Mouse (Mus musculus) kidney, embryonic 14.5 days (tissue): ENCODE results near the gene Ttc28. TPM values are rescaled to one million over a fixed set of nuclear protein-coding genes. Genes with fewer than 3 reads are reported as not detected.

Source experiments
- ATAC-seq: fragments of 200-750 bp; cut with Nextera tagmentation; 2 replicates; pipeline ENCODE4 v1.8.0; 2017; ENCODE audit warnings: moderate number of reproducible peaks, mild to moderate bottlenecking, moderate TSS enrichment, moderate library complexity; ENCODE audit not compliant: low FRiP score, low TSS enrichment
- H3K27ac ChIP-seq: fragments of 300-500 bp; sonication (generic); 2 replicates; pipeline ENCODE4 v1.5.1; 2014; ENCODE audit warnings: low read depth, mild to moderate bottlenecking, low read length, moderate library complexity, mixed read lengths
- H3K27me3 ChIP-seq: fragments of 300-500 bp; sonication (generic); 2 replicates; pipeline ENCODE4 v1.6.1; 2014; ENCODE audit warnings: mild to moderate bottlenecking, low read length; ENCODE audit not compliant: control insufficient read depth, insufficient read depth
- H3K36me3 ChIP-seq: fragments of 300-500 bp; sonication (generic); 2 replicates; pipeline ENCODE4 v1.6.1; 2014; ENCODE audit warnings: low read length, mixed read lengths; ENCODE audit not compliant: control insufficient read depth, insufficient read depth
- H3K4me1 ChIP-seq: fragments of 300-500 bp; sonication (generic); 2 replicates; pipeline ENCODE4 v1.6.1; 2014; ENCODE audit warnings: low read length, mixed read lengths; ENCODE audit not compliant: control insufficient read depth, insufficient read depth
- H3K4me2 ChIP-seq: fragments of 300-500 bp; sonication (generic); replicated peaks from 2 replicates; pipeline ENCODE4 v1.6.1; 2014; ENCODE audit warnings: low read depth, mild to moderate bottlenecking, low read length
- H3K4me3 ChIP-seq: fragments of 300-500 bp; sonication (generic); 2 replicates; pipeline ENCODE4 v1.5.1; 2014; ENCODE audit warnings: mild to moderate bottlenecking, low read length
- H3K9ac ChIP-seq: fragments of 300-500 bp; sonication (generic); 2 replicates; pipeline ENCODE4 v1.6.1; 2014; ENCODE audit warnings: low read depth, mild to moderate bottlenecking, low read length, moderate library complexity
- H3K9me3 ChIP-seq: fragments of 300-500 bp; sonication (generic); 2 replicates; pipeline ENCODE4 v1.6.1; 2016; ENCODE audit warnings: low read length; ENCODE audit not compliant: control insufficient read depth
- WGBS: fragments of 180-500 bp; shearing (Covaris S2); extraction: QIAGEN DNeasy Blood & Tissue Kit; methylation state at CpG from one replicate; pipeline ENCODE4 v1.1.7; 2014; 5-methylcytosine and 5-hydroxymethylcytosine counted together
- polyA plus RNA-seq: library from polyadenylated mRNA; unstranded; fragments of >200 nt; fragmentation: Nextera tagmentation; extraction: Ambion mirVana; gene quantifications from 2 replicates; pipeline ENCODE4 v1.2.1, GENCODE M21; 2014

Ttc28 gene
- polyA plus RNA-seq, 1 experiment from 2014 or later: 24.7 TPM

DNA sequence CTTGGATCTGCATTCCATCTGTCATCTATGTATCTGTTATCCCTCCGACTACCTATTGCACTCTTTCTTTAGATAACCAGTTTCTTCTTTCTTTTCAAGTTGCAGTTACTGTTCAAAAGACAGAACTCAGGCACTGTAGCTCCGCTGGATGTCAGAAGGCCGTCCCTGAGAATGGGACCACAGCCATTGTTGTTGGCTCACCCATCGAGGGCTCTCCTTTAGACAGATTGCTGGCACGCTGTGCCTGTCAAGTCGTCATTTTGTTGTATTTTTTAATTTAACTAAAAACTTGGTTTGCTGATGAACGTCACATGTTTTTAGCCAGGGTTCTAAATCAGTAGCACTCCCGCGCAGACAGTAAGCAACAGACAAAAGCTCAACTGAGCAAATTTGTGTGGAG, 124.1 kb downstream of the Ttc28 start:
- no peak for ATAC-seq
- no peaks in the 10 kb centered on the region for H3K9me3 ChIP-seq
- peaks cover 13% of the 10 kb centered on the region; the same call in 1 of the 2 replicates for H3K4me1 ChIP-seq
- H3K4me2 ChIP-seq: no peak overlapping the region
- WGBS: 87% methylated on average over 9 of the region's 9 CpGs
- H3K27ac ChIP-seq: no peak overlapping the region
- H3K36me3 ChIP-seq: no peaks in the 10 kb centered on the region
- H3K4me3 ChIP-seq: no peak overlapping the region
- H3K9ac ChIP-seq: no peak overlapping the region
- no peaks in the 10 kb centered on the region for H3K27me3 ChIP-seq

DNA sequence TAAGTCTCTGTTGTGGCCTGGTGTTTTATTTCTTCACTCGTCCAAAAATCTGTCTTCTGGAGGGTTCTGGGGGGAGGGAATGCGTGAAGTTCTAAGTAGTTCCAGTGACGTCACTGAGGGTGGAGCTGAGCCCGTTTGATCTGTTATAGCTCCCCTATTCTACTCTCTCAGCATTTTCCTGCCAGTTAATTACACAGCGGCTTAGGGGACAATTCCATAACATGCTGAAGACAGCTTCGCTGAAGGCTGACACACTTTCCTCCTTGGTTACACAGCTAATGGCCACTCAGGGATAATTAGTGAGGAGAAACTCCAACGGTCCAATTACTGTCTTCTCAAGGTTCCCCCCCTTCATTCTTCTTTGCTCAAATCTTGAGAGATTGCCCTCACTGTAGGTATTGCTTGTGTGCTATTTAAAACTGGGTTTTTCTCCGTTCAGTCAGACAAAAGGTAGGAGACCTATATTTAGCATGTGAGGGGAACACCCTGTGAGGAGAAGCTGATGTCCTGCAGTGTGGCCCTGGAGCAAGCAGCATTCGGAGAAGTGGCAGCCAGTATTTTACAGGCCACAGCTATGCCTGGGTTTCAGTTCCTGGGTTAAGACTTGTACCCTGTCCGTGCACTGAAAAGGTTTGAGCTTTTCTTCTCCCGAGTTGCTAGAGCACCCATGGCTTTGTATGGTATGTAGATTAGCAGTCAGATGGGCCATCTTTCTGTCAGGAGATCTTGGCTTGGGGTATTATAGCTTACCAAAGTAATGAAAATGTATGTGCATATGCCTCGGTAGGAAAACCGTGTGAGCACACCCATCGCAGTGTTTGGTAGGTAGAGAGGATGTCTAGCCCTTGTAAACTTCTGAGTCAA, 126.9 kb downstream of the Ttc28 start:
- Histone ChIP-seq H3K4me2 (no peak overlapping the region), H3K36me3 (no peaks in the 10 kb centered on the region), H3K27ac (no peak overlapping the region), H3K27me3 (no peaks in the 10 kb centered on the region), H3K9me3 (0 out of 2 replicates have a peak, but pooled peaks cover 5% of the 10 kb centered on the region), H3K9ac (no peak overlapping the region), H3K4me1 (peaks cover 24% of the 10 kb centered on the region), H3K4me3 (no peak overlapping the region)
- no peak for ATAC-seq
- WGBS: 55% methylated on average over 14 of the region's 14 CpGs

DNA sequence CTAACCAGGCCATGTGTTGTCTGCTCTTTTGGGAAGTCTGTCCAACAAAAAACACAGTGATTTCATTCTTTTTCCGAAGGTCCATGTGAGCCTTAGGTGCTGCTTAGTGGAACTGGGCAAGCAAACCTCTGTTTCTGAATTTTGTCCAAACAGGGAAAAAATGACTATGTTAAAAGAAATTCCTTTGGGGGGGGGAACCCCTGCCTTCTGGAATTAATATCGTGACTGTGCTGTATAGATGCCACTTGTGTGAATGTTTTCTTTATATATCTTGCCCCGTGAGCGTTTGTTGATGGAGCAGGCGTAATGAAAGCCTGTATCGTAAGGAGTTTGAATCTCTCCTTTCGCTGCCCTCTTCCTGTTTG, 127.5 kb downstream of the Ttc28 start:
- H3K9me3 ChIP-seq: 0 out of 2 replicates have a peak, but pooled peaks cover 5% of the 10 kb centered on the region

DNA sequence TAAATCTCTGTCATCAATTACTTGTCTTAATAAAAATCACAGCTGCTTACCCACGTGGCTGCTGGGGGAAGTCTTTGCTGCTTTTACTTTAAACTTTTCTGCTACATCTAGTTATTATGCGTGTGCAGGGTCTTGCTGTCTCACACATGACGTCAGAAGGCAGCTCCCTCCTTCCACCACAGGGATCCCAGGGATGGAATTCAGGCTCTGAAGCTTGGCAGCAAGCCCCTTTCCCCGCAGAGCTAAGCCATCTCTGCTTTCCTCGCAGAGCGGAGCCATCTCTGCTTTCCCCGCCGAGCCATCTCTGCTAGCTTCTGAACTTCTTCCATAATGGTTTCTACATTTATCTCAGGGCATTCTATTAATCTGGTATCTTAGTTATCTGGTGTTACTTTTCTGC, 128.3 kb downstream of the Ttc28 start:
- Histone ChIP-seq H3K27me3 (no peaks in the 10 kb centered on the region), H3K27ac (no peak overlapping the region)
- 65% methylated on average over 8 of the region's 8 CpGs for WGBS

More for the DNA sequence above, 127.5 kb downstream of the Ttc28 start:
- H3K9ac ChIP-seq: no peak overlapping the region
- no peak overlapping the region for H3K4me3 ChIP-seq
- no peak overlapping the region for H3K4me2 ChIP-seq
- peaks cover 30% of the 10 kb centered on the region for H3K4me1 ChIP-seq
- ATAC-seq: no peak
- 45% methylated on average over 7 of the region's 7 CpGs for WGBS
- no peaks in the 10 kb centered on the region for H3K27me3 ChIP-seq
- H3K36me3 ChIP-seq: no peaks in the 10 kb centered on the region
- no peak overlapping the region for H3K27ac ChIP-seq

DNA sequence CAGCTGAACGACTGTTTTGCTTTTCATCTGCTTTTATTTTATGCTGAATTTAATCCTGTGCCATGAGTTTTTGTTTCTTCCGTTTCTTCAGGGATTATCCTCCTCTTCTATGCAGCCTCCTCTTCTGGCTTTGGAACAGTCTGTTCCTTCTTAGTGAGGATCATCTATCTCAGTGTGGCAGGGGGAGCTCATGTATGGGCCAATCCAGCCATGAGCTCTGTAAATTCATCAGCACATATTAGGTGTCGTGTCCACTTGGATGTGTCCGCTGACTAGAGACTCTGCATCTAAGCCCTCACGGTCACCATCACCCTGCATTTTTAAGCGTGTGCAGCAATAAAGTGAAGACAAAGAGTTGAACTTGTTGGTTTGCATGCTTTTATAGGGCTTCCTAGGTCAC, 128.8 kb downstream of the Ttc28 start:
- no peak for ATAC-seq
- no peak overlapping the region for H3K4me2 ChIP-seq
- no peak overlapping the region for H3K27ac ChIP-seq
- H3K9me3 ChIP-seq: 0 out of 2 replicates have a peak, but pooled peaks cover 5% of the 10 kb centered on the region
- H3K4me1 ChIP-seq: peaks cover 43% of the 10 kb centered on the region
- no peak overlapping the region for H3K9ac ChIP-seq
- no peaks in the 10 kb centered on the region for H3K27me3 ChIP-seq
- no peaks in the 10 kb centered on the region for H3K36me3 ChIP-seq
- WGBS: 78% methylated on average over 6 of the region's 6 CpGs
- H3K4me3 ChIP-seq: no peak overlapping the region

More for the DNA sequence above, 128.3 kb downstream of the Ttc28 start:
- Histone ChIP-seq H3K4me3 (no peak overlapping the region), H3K4me2 (no peak overlapping the region), H3K36me3 (no peaks in the 10 kb centered on the region), H3K9ac (no peak overlapping the region), H3K9me3 (0 out of 2 replicates have a peak, but pooled peaks cover 5% of the 10 kb centered on the region), H3K4me1 (peaks cover 38% of the 10 kb centered on the region)
- ATAC-seq: no peak

DNA sequence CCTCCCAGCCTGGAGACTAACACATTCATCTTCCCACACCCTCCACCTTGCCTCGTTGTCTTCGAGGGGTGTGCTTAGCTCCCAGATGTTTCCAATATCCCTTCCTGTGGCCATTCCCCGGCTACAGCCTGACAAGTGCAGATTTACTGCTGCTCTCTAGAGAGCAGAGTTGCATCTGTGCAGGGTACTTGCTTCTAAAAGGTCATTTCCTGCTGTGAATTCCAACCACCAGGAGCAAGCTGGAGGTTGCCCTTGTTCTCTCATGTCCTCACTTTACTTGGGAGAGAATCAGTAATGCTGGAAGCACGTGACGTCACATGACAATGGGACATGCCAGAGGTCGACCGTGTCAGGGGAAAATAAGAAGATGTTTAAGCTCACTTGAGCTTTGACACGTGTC, 131.7 kb downstream of the Ttc28 start:
- 3% methylated on average over 8 of the region's 8 CpGs for WGBS
- Histone ChIP-seq H3K27me3 (no peaks in the 10 kb centered on the region), H3K9me3 (0 out of 2 replicates have a peak, but pooled peaks cover 5% of the 10 kb centered on the region), H3K4me1 (peaks cover 54% of the 10 kb centered on the region), H3K9ac (no peak overlapping the region), H3K4me2 (0 out of 2 replicates have a peak overlapping the region, but pooled peaks have one; percentile 13), H3K36me3 (no peaks in the 10 kb centered on the region), H3K4me3 (no peak overlapping the region), H3K27ac (peak overlapping the region; percentile 63; the same call in 1 of the 2 replicates)
- ATAC-seq: peak; percentile 79

DNA sequence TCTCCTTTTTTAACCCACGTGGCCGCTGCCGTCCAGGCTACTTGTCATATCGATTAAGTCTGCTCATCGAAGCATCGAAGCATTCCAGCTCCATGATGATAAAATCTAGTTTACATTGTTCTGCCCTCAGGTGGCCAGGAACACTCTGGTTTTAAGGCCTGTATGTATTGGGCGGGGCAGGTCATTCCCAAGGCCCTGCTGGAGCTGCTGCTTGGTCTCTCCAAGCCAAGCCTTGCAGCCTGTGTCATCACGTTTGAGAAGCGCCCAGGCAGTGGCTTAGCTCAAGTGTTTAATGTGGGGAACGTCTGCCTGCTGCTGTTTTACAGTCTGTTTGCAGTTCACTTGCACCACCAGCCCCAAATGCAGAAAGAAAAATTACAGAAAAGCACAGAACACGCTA, 132.5 kb downstream of the Ttc28 start:
- 54% methylated on average over 11 of the region's 11 CpGs for WGBS

DNA sequence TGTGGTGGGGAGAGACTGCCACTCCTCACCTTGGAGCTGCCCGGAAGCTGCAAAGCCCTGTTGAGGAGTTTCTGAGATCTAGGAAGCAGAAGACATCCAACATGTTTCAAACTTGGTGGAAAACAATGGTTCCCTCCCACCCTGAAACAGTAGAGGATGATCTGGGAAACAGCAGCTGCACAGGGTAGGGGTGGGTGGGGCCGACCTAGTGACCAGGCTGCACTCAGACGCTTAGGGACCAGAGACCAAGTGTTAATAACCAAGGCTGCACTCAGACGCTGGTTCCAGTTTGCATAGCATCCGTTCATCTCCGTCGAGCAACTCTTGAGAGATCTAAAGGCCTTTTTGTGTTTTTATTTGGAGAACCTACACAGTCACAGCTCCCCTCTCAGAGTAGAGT, 133.0 kb downstream of the Ttc28 start:
- Histone ChIP-seq H3K9me3 (0 out of 2 replicates have a peak, but pooled peaks cover 5% of the 10 kb centered on the region), H3K27me3 (no peaks in the 10 kb centered on the region), H3K4me3 (no peak overlapping the region), H3K9ac (no peak overlapping the region), H3K27ac (no peak overlapping the region), H3K36me3 (no peaks in the 10 kb centered on the region), H3K4me1 (peaks cover 50% of the 10 kb centered on the region), H3K4me2 (no peak overlapping the region)
- ATAC-seq: no peak; the same call in 1 of the 2 replicates
- 24% methylated on average over 7 of the region's 7 CpGs for WGBS

More for the DNA sequence above, 132.5 kb downstream of the Ttc28 start:
- Histone ChIP-seq H3K27me3 (no peaks in the 10 kb centered on the region), H3K4me2 (no peak overlapping the region), H3K4me3 (no peak overlapping the region), H3K36me3 (no peaks in the 10 kb centered on the region), H3K27ac (no peak overlapping the region), H3K9me3 (0 out of 2 replicates have a peak, but pooled peaks cover 5% of the 10 kb centered on the region), H3K9ac (0 out of 2 replicates have a peak overlapping the region, but pooled peaks have one; percentile 4), H3K4me1 (peaks cover 50% of the 10 kb centered on the region)
- ATAC-seq: no peak

DNA sequence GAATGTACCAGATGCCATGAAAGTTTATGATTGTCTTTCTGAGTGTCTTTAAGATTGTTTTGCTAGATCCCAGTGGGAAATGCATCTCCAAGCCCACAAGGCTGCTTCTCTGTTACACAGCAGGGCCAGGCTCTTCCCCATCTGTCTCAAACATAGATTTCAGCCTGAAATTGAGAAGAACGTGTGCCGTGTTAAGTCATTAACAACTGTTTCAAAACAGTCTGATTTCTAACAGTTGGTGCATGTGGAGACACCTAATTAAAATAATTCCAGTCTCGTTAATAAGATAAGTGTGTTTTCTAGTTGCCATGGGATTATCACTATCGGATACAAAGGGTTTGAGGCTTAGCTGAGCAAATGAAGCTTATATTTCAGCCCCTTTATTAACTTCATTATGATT, 135.4 kb downstream of the Ttc28 start:
- H3K36me3 ChIP-seq: no peaks in the 10 kb centered on the region
- H3K27me3 ChIP-seq: no peaks in the 10 kb centered on the region
- H3K9ac ChIP-seq: no peak overlapping the region
- H3K4me2 ChIP-seq: no peak overlapping the region
- no peak overlapping the region for H3K4me3 ChIP-seq
- WGBS: 76% methylated on average over 4 of the region's 4 CpGs
- ATAC-seq: no peak
- H3K27ac ChIP-seq: no peak overlapping the region
- H3K4me1 ChIP-seq: peaks cover 50% of the 10 kb centered on the region
- H3K9me3 ChIP-seq: 0 out of 2 replicates have a peak, but pooled peaks cover under 1% of the 10 kb centered on the region
